Mouse (Mus musculus) G1E (cell line): ENCODE measurements at regions not wholly inside any gene's neighbourhood (a gene's known extent, or its start where the extent isn't known, plus 50 kb on each side); places are given as distances from the start of the nearest gene placed in this dataset.

Experiments used
- CTCF ChIP-seq: IDR thresholded peaks from 2 replicates; pipeline ENCODE4 v1.5.1; 2012; ENCODE audit warnings: low read depth, low read length, inconsistent platforms, mixed read lengths
- GATA1 ChIP-seq: IDR thresholded peaks from 2 replicates; pipeline ENCODE4 v1.6.1; 2012; ENCODE audit warnings: borderline replicate concordance, low read length, inconsistent platforms, mixed read lengths
- POLR2AphosphoS5 ChIP-seq: IDR thresholded peaks from 2 replicates; pipeline ENCODE4 v1.6.1; 2012; ENCODE audit warnings: low read depth, low read length, inconsistent platforms; ENCODE audit not compliant: insufficient replicate concordance
- TAL1 ChIP-seq: conservative IDR thresholded peaks from 2 replicates; pipeline ENCODE4 v1.6.1; 2012; ENCODE audit warnings: low read depth, low read length, inconsistent platforms, mixed read lengths

DNA sequence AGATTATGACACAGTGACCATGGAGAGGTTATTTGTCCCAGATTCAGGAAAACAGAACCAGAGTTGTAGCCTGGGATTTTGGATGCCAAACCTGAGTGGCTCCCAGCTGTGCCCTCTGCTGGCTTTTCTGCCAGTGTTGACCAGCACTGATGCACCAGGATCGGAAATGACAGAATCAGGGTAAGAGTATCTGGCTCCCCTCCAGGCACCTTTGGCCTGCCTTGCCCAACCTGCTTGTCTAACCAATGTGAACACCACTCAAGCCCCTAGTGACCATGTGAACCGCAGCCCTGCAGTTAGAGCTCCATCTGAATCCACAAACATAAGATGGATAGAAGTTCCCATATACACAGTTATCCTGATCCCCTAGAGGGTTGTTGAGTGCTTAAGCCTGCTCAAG is 210.6 kb downstream of the 4933412E24Rik start:
- TF ChIP-seq CTCF = no peak
- no peak for TF ChIP-seq POLR2AphosphoS5
- no peak for TF ChIP-seq TAL1
- TF ChIP-seq GATA1 = no peak
